Mouse (Mus musculus) lung, postnatal 0 days (tissue): Measurements from ENCODE around the gene H2-T24.

Experiments
- CTCF ChIP-seq: IDR thresholded peaks from 2 replicates; pipeline ENCODE4 v1.5.1; 2016; ENCODE audit warnings: antibody characterized with exemption, mild to moderate bottlenecking
- EP300 ChIP-seq: IDR thresholded peaks from 2 replicates; pipeline ENCODE4 v1.6.1; 2016; ENCODE audit warnings: antibody characterized with exemption, mild to moderate bottlenecking, control low read depth

GRCm38 (mm10) chr17:35958533-35959223 lies 61.7 kb downstream of the H2-T24 start:
- TF ChIP-seq EP300 (no peak), CTCF (no peak)
